Mouse (Mus musculus): ENCODE data around the gene Car2. TPM values are rescaled to one million over a fixed set of nuclear protein-coding genes. Genes with fewer than 3 reads are reported as not detected.

The Car2 gene
- polyA plus RNA-seq, 1 experiment: 439 TPM

DNA sequence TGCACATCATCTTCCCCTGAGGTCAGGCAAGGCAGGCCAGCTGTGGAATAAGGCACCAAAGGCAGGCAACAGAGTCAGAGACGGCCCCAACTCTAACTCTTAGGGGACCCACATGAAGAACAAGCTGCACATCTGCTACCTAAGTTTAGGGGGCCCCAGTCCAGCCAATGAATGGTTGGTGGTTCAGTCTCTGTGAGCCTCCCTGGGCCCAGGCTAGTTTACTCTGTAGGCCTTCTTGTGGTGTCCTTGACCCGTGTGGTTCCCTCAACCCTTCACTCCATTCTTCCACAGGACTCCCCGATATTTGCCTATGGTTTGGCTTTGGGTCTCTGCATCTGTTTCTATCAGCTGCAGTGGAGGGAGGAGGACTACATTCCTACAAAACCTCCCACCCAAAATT, 17.3 kb downstream of the Car2 start:
- TF ChIP-seq CTCF (IDR thresholded peaks at IDR 0.05; ENCODE audit: control insufficient read depth, insufficient read depth, insufficient replicate concordance, low read depth, low read length): no peak
- TF ChIP-seq POLR2A (IDR thresholded peaks at IDR 0.05; ENCODE audit: control insufficient read depth, low read depth, low read length): no peak
- Histone ChIP-seq H3K27ac (ENCODE audit: control insufficient read depth, insufficient read depth, low read depth, low read length) (no peak overlapping the region), H3K27me3 (ENCODE audit: control insufficient read depth, insufficient read depth, low read length) (no peaks in the 10 kb centered on the region), H3K36me3 (ENCODE audit: control insufficient read depth, insufficient read depth, low read length) (no peaks in the 10 kb centered on the region), H3K4me3 (ENCODE audit: control insufficient read depth, low read depth, low read length) (no peak overlapping the region), H3K4me1 (ENCODE audit: control insufficient read depth, insufficient read depth, low read length) (no peaks in the 10 kb centered on the region)

DNA sequence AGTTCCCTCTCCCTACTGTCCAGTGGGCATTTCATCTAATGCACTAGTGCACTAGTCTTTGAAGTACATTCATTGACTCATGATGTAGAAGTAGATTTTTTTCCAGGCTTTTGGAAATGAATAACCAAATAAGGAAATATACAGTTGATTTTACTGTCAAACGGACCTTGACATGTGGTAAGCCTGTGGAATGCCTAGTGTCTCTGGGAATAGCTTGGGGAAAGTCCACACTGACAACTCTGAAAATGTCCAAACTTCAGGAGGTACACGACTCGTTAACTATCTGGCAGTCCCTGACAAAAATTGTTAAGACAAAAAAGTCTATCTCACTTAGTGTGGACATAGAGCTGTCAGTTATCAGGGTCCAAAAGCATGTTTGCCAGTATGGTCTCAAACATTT, 18.1 kb downstream of the Car2 start:
- H3K4me1 ChIP-seq (ENCODE audit: control insufficient read depth, insufficient read depth, low read length): no peaks in the 10 kb centered on the region
- H3K4me3 ChIP-seq (ENCODE audit: control insufficient read depth, low read depth, low read length): no peak overlapping the region

GRCm38 (mm10) chr3:14907271-14907670, 21.2 kb downstream of the Car2 start:
- Histone ChIP-seq H3K4me1 (ENCODE audit: control insufficient read depth, insufficient read depth, low read length) (no peaks in the 10 kb centered on the region), H3K4me3 (ENCODE audit: control insufficient read depth, low read depth, low read length) (no peak overlapping the region), H3K27me3 (ENCODE audit: control insufficient read depth, insufficient read depth, low read length) (no peaks in the 10 kb centered on the region), H3K36me3 (ENCODE audit: control insufficient read depth, insufficient read depth, low read length) (no peaks in the 10 kb centered on the region), H3K27ac (ENCODE audit: control insufficient read depth, insufficient read depth, low read depth, low read length) (no peak overlapping the region)
- no peak for TF ChIP-seq POLR2A (IDR thresholded peaks at IDR 0.05; ENCODE audit: control insufficient read depth, low read depth, low read length)
- TF ChIP-seq CTCF (IDR thresholded peaks at IDR 0.05; ENCODE audit: control insufficient read depth, insufficient read depth, insufficient replicate concordance, low read depth, low read length): no peak

More for the DNA sequence above, 18.1 kb downstream of the Car2 start:
- H3K36me3 ChIP-seq (ENCODE audit: control insufficient read depth, insufficient read depth, low read length): no peaks in the 10 kb centered on the region
- H3K27ac ChIP-seq (ENCODE audit: control insufficient read depth, insufficient read depth, low read depth, low read length): no peak overlapping the region
- no peak for TF ChIP-seq CTCF (IDR thresholded peaks at IDR 0.05; ENCODE audit: control insufficient read depth, insufficient read depth, insufficient replicate concordance, low read depth, low read length)
- no peak for TF ChIP-seq POLR2A (IDR thresholded peaks at IDR 0.05; ENCODE audit: control insufficient read depth, low read depth, low read length)
- no peaks in the 10 kb centered on the region for H3K27me3 ChIP-seq (ENCODE audit: control insufficient read depth, insufficient read depth, low read length)

DNA sequence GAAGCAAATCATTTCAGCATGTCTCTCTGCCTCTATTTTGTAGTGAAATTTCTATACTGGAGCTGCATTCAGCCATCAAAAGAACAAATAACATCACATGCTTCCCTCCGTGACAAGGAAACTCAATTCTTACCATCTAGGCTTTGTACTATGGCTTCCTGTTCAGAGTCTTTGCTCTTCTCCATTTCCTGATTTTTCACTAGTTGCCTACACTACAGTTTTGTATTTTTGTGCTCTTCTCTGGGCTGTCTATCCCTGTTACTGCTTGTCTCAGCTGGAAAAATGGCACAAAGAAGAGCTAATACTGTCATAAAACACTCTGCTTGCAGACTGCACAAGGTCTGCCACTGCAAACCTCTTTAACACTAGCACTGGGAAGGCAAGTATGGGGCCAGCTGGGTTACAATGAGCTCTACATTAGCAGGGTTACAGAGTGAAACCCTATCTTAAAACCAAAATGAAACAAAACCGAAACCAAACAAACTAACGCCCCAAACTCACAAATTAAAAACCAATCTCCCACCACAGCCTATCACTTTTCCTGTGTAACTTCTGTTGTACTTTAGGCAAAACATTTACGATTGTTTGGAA, 26.0 kb downstream of the Car2 start:
- no peaks in the 10 kb centered on the region for H3K4me1 ChIP-seq (ENCODE audit: control insufficient read depth, insufficient read depth, low read length)
- H3K36me3 ChIP-seq (ENCODE audit: control insufficient read depth, insufficient read depth, low read length): no peaks in the 10 kb centered on the region
- H3K27ac ChIP-seq (ENCODE audit: control insufficient read depth, insufficient read depth, low read depth, low read length): no peak overlapping the region

GRCm38 (mm10) chr3:14913774-14914173, 27.7 kb downstream of the Car2 start:
- TF ChIP-seq POLR2A (IDR thresholded peaks at IDR 0.05; ENCODE audit: control insufficient read depth, low read depth, low read length): no peak
- no peak for TF ChIP-seq CTCF (IDR thresholded peaks at IDR 0.05; ENCODE audit: control insufficient read depth, insufficient read depth, insufficient replicate concordance, low read depth, low read length)
- no peaks in the 10 kb centered on the region for H3K27me3 ChIP-seq (ENCODE audit: control insufficient read depth, insufficient read depth, low read length)
- H3K36me3 ChIP-seq (ENCODE audit: control insufficient read depth, insufficient read depth, low read length): no peaks in the 10 kb centered on the region
- H3K27ac ChIP-seq (ENCODE audit: control insufficient read depth, insufficient read depth, low read depth, low read length): no peak overlapping the region
- H3K4me1 ChIP-seq (ENCODE audit: control insufficient read depth, insufficient read depth, low read length): no peaks in the 10 kb centered on the region
- no peak overlapping the region for H3K4me3 ChIP-seq (ENCODE audit: control insufficient read depth, low read depth, low read length)

More for the DNA sequence above, 26.0 kb downstream of the Car2 start:
- no peak overlapping the region for H3K4me3 ChIP-seq (ENCODE audit: control insufficient read depth, low read depth, low read length)
- H3K27me3 ChIP-seq (ENCODE audit: control insufficient read depth, insufficient read depth, low read length): no peaks in the 10 kb centered on the region
- TF ChIP-seq POLR2A (IDR thresholded peaks at IDR 0.05; ENCODE audit: control insufficient read depth, low read depth, low read length): no peak
- no peak for TF ChIP-seq CTCF (IDR thresholded peaks at IDR 0.05; ENCODE audit: control insufficient read depth, insufficient read depth, insufficient replicate concordance, low read depth, low read length)

- H3K27ac ChIP-seq (ENCODE audit: control insufficient read depth, insufficient read depth, low read depth, low read length): no peak overlapping the region
- H3K27me3 ChIP-seq (ENCODE audit: control insufficient read depth, insufficient read depth, low read length): no peaks in the 10 kb centered on the region
- no peaks in the 10 kb centered on the region for H3K36me3 ChIP-seq (ENCODE audit: control insufficient read depth, insufficient read depth, low read length)
- TF ChIP-seq POLR2A (IDR thresholded peaks at IDR 0.05; ENCODE audit: control insufficient read depth, low read depth, low read length) (no peak), CTCF (IDR thresholded peaks at IDR 0.05; ENCODE audit: control insufficient read depth, insufficient read depth, insufficient replicate concordance, low read depth, low read length) (no peak)
- H3K4me3 ChIP-seq (ENCODE audit: control insufficient read depth, low read depth, low read length): no peak overlapping the region
- no peaks in the 10 kb centered on the region for H3K4me1 ChIP-seq (ENCODE audit: control insufficient read depth, insufficient read depth, low read length)
These were observed 29.3 kb downstream of the Car2 start for GRCm38 (mm10) chr3:14915355-14915754.

- TF ChIP-seq CTCF (IDR thresholded peaks at IDR 0.05; ENCODE audit: control insufficient read depth, insufficient read depth, insufficient replicate concordance, low read depth, low read length) (no peak), POLR2A (IDR thresholded peaks at IDR 0.05; ENCODE audit: control insufficient read depth, low read depth, low read length) (no peak)
- H3K27me3 ChIP-seq (ENCODE audit: control insufficient read depth, insufficient read depth, low read length): no peaks in the 10 kb centered on the region
- H3K36me3 ChIP-seq (ENCODE audit: control insufficient read depth, insufficient read depth, low read length): no peaks in the 10 kb centered on the region
- H3K4me3 ChIP-seq (ENCODE audit: control insufficient read depth, low read depth, low read length): no peak overlapping the region
- no peak overlapping the region for H3K27ac ChIP-seq (ENCODE audit: control insufficient read depth, insufficient read depth, low read depth, low read length)
- no peaks in the 10 kb centered on the region for H3K4me1 ChIP-seq (ENCODE audit: control insufficient read depth, insufficient read depth, low read length)
These were observed 31.2 kb downstream of the Car2 start for GRCm38 (mm10) chr3:14917261-14917660.
